Mouse (Mus musculus) CD8-positive naive resting alpha-beta T cell, adult 2 months (primary cell): Measurements from ENCODE around the gene Tpcn1.
A peak's percentile ranks its signal among the peaks of the same experiment; 100 is the strongest.

Experiments used
- DNase-seq, 2 experiments: peaks; one replicate each; pipeline ENCODE4 v3.0.0; 2022; ENCODE audit warnings: low read depth in 2 of 2, low spot score in 2 of 2

Gene Tpcn1

DNA sequence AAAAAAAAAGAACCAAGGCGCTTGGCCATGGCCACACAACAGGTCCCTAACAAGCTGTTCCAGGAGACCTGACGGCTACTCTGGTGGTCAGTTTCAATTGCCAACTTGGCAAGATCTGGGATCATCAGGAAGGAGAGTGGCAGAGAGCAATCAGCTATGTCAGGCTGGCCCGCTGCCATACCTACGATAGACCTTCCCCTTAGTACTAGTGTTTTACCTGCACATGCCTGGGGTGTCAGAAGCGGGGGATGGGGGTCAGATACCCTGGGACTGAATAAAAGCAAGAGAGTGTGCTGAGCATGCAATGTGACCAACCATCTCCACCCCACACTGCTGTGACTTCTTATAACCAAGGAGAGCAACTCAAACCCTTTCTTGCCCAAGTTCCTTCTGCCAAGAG is 22.4 kb upstream of the Tpcn1 start:
- DNase-seq: no peak

DNA sequence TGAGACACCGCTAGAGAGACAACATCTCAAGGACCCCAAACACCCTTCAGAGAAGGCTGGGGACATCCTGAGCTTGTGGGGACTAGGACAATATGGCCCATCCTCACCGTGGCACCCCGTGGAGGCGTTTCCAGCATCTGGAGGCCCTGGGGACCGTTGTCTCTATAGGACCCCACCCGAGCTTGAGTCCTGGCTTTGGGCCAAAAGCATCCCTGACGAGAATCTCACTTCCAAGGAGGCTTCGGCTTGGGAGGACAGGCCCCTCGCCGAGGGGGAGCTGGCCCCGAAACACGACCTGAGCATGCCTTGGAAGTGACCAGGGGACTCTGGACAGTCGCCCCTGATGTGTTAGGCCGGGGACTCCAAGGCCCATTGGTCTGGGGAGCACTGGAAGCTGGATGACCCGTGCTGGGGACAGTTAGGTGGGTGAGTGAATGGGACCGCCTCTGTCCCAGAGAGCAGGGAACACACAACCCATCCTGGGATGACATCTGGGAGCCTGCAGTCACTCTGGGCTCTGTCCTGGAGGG is 20.8 kb upstream of the Tpcn1 start:
- DNase-seq: no peak

DNA sequence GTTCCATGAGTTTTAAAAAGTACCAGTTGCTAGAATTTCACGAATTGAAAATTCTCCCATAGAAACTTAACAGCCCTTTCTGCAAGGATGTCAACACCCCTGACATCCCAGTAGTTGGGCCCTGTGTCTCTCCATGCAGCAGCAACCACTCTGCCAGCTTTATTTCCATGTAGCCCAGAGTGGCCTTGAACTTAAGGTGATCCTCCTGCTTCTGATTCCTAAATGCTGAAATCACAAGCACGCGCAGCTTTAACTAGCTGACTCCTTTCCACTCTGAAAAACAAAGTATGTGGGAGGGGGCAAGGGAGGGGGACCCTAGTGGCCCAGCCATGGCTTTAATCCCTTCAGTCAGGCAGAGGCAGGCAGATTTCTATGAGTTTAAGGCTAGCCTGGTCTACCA is 18.9 kb upstream of the Tpcn1 start:
- DNase-seq: no peak

DNA sequence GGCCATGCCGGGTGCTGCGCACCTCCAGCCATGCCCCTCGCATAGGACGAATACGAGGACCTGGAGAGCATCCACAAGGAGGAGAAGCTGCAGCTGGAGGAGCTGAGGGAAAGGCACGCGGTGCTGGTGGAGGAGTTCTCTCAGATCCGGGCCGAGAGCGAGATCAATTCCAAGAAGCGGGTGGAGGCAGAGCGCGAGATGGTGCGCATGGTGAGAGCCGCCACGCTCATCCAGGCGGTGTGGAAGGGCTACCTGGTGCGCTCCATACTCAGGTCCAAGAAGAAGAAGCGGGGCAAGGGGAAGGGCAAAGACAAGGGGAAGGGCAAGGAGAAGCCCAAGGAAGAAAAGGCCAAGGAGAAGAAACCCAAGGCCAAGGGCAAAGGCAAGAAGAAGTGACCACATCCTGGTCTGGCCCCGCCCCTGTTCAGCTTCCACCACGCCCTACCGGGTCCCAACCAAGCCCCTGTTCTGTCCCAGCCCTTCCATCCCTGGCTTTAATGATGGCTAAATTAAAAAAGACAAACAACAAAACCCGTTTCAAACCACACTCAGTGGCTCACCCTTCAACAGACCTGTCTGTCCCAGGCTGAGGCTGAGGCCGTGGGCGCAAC is 18.2 kb upstream of the Tpcn1 start:
- no peak for DNase-seq

DNA sequence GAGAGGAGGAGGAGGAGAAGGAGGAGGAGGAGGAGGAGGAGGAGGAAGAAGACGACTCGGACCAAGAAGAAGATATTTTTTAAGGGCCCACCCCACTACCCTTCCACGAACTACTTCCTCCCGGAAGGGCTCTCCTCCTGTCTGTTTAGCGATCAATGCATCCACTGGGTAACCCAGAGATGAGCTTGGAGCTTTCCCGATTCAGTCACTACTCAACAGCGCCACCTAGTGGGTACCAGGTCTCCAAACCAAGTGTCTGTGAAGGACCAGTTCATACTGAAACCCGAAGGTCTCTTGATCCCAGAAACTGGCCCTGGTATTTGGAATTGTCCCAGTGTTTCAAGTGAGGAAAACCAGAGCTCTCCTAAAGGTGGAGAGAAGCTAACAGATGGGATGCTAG is 17.2 kb upstream of the Tpcn1 start:
- peak; percentile 80 for DNase-seq

DNA sequence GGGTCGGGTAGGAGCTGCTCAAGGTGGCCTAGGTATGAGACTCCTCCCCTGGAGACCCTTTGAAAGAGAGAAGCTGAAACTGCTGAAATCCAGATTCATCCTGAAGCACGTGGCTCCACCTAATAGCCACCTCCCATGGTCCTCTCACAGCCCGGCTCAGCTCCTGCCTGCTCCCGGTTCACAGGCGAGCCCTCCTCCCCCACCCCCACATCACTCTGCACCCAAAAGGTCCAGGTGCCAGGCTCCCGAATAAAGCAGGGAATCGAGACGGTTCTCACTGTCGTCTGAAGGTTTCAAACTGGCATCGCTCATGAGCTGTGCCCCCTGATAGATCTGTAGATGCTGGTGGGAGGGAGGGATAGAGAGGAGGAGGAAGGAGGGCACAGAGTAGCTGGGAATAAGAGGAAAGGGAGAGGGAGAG is 16.8 kb upstream of the Tpcn1 start:
- DNase-seq: no peak

DNA sequence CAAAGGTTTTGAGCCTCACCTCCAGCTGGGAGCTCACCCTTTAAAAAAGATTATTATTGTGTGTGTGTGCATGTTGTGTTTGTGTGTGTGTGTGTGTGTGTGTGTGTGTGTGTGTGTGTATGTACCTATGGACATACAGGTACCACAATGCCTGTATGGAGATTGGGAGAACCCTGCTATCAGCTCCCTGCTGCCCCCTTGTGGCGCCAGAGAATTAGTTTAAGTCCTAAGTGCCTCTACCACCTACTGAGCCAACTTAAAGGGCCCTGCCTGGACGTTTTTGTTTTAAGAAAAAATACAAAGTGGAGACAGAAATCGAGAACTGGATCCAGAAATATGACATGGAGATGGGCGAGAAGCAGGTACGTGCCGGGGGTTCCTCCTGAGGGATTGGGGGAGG is 16.4 kb upstream of the Tpcn1 start:
- DNase-seq: peak; percentile 75 to 85

DNA sequence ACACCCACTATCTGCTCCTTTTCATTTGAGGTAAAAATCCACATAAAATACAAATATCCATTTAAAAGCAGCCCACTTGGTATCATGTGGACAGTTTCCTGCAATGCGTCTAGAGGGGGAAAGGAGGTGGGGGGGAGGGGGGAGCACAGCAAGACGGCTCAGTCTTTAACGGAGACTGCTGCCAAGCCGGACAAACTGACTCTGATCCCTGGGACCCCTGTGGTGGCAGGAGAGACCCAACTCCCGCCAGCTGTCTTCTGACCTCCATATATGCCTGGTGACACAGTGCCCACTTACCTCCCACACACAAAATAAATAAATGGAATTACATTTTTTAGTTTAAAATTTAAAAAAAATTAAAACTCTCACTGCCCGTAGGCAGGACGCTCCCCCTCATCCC is 15.0 kb upstream of the Tpcn1 start:
- no peak for DNase-seq

DNA sequence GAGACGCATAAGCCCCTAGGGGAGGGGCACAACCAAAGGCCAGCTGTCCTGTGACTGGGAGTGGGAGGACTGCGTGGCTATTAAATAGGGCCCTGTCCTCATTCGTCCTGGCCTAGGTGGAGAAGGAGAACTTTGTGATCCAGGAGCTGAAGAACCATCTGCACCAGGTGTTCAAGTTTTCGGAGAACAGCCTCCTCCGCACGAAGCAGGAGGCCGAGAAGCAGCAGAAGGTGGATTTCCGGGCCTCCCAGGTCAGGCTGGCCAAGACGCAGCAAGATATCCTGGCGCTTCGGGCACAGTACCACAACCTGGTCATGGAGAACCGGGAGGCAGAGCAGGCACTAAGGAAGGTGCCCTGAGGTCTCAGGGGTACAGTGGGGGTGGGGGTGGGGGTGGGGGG is 13.7 kb upstream of the Tpcn1 start:
- DNase-seq: no peak

DNA sequence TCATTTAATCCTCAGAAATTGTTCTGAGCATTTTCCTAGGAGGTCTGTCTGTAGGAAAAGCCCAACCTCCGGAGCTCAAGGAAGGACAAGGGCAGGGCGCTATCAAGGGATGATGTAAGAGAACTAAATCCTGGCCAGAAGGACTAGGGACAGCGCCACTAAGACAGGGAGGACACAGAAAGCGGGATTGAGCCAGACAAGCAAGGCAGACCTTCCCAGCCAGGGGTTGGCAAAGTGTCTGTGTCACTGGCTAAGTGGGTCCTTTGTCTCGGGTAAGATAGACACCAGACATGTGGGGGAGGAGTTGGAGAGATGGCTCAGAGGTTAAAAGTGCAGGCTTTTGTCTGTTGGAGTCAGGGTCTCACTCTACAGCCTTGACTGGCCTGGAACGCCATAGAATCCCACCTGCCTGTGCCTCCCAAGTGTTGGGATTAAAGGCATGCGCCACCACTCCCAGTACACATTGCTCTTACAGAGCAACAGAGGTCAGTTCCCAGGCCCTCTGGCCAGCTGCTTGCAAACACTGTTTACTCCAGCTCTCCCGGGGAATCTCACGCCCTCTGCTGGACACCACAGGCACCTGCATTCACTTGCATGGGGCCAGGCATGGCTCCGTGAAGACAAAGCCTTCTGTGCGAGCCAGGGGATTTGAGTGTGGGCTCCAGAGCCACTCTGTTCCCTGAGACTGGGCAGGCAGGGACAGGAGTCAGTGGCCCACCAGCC is 12.6 kb upstream of the Tpcn1 start:
- DNase-seq: no peak

DNA sequence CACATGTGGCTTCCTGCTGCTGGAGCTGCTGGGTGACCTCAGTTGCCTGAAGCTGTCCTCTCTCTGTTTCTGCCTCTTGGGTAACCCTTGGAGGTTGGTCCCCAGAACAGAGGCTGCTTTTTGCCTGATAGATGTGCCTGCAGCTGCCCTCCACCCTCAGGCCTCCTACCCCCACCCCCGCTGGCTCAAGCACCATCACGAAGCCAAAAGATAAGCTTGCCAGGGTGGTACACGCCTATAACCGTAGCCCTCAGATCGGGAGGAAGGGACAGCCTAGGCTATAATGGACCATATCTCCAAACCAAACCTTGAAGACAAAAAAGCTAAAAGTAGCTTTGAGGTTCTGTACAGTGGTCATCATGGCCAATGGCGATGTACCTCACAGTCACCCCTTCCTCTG is 11.2 kb upstream of the Tpcn1 start:
- no peak for DNase-seq

DNA sequence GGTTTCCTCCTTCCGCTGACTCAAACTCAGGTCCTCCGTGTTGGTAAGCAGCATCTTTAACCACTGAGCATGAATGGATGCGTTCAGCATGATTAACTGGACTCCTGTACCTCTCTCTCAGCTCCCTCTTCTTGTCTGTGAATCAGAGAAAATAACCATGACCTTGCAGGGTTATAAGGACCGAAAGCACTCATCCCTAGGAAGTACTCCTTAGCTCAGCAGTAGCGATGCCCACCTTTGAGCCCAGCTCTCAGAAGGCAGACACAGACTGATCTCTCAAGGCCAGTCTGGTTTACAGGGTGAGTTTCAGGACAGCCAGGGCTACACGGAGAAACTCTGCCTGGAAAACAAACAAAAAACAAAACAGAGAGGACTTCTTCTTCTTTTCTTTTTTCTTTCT is 6.0 kb upstream of the Tpcn1 start:
- no peak for DNase-seq

DNA sequence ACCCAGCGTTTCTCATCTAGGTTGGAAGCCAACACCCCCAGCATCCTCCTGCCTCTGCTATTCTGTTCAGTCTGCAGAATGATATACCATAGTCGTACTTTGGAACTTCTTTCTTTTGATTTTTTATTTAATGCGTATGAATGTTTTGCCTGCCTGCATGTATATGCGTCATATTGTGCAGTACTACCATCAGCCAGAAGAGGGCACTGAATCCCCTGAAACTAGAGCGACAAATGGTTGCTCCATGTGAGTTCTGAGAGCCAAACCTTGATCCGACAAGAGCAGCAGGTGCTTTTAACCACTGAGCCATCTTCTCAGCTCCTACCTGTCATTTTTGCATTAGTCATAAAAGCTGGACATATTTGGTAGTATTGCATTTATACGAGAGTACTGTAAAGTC is 3.7 kb upstream of the Tpcn1 start:
- DNase-seq: peak; percentile 32 to 51

DNA sequence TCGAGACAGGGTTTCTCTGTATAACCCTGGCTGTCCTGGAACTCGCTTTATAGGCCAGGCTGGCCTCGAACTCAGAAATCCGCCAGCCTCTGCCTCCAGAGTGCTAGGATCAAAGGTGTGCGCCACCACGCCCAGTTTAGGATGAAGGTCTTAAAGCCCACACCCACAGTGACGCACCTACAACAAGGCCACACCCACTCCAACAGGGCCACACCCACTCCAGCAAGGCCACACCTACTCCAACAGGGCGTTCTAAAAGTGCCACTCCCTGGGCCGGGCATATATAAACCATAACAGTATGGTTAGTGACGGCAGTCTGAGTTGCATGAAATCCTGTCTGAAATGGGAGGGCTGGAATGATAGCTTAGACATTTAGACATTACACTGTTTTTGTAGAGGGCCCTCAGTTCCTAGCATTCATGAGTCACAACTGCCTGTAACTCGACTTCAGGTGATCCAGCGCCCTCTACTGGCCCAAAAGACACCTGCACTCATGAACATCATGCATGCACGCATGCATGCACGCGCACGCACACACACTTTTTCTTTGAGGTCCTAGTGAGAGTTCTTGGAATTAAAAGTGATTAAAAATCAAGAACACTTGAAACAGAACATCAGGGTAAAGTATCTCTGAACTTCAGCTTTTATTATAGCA is 2.0 kb upstream of the Tpcn1 start:
- DNase-seq: peak; percentile 58 to 64

DNA sequence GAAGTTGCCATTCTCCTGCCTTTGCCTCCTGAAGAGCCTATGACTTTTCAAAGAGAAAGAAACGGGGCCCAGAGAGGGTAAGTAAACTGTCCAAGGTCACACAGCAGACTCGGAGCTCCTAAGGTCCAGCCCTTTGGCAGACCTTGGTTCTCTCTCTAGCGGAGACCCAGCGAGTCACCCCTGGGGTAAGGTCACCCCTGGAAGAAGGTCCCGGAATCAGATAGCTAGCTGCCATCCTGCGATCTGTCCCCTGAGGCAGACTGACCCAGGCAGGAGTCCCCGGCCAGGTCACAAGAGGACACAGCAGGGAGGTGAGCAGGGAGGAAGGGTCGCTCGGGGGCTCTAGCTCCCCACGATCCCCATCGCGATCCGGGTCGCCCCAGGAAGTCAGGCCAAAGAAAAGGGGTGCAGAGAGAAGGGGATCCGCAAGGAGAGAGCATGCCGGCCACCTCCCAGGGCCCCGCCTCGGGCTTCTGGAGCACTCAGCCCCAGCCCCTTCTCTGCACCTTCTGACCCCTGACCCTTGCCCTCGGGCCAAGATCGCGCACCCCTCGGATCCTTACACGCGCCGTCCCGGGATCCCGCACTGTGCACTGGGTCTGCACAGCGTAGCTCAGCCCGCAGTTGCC is 419 bp downstream of the Tpcn1 start:
- no peak for DNase-seq

DNA sequence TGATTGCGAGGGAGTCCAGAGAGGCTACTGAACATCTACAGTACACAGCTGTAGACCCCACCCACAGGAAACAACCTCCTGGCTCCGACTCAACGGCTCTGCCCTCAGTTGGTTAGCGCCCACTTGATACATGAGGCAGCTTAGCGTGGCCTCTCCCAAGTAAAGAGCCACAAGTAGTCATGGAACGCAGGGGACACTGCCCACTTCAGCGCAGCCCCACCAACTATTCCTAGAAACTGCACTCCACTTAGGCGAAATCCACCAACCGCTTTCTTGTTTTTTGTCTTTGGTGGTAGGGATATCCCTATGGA is 902 bp downstream of the Tpcn1 start:
- DNase-seq: peak in 1 of 2 experiments; percentile 32

DNA sequence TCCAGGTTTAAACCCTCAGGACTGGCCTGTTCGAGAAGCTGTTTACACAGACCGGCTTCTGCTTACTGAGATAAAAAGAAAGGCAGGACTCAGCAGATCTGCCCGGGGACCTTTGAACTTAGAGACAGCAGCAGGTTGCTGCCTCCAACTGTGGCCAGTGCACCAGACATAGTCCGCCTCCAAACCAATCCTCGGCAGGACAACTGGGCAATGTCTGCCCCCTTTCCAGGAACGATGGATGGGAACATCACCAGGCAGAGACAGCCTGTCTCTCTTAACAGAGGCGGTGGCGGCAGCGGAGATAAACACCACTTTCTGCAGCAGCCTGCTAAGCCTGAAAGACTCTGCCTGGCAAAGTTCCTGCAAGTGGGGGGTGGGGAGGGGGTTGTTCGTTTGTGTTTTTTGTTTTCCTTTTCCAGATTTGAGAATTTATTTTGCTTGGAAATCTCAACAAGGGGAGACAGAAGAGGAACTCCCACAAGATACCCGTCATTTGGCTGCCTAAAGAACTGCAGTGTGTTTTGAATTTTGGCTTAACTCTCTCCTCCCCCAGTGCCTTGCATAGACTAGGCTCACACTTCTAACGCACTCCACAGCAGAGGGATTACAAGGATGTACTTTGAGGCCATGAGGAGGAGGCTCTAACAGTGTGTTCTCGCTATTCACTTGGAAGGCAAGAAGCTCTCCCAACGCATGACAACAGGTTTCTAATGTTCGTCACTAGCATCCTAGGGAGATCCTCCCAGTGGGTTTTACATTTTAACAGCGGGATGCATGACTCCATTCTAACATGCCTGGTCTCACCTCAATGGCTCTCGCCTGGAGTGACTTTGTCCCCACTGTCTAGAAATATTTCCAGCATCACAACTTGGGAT is 1.5 kb downstream of the Tpcn1 start:
- no peak for DNase-seq

DNA sequence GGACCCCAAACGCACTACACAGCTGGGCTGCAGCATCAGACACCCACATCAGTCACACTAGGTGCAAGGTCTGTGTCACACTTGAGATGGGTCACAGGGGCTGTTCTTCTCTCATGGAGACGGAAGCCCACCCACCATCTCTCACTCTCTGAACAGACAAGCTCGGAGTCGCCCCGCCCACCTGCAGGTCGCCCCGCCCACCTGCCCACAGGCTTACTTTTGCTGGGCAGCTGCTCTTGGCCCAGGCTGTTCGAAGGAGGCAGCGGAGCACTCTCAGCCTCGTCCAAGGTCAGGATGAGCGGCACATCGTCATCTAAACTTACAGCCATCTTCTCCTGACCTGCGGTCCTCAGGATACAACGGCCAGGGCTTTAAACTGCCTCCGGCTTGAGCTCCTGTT is 3.5 kb downstream of the Tpcn1 start:
- DNase-seq: no peak

DNA sequence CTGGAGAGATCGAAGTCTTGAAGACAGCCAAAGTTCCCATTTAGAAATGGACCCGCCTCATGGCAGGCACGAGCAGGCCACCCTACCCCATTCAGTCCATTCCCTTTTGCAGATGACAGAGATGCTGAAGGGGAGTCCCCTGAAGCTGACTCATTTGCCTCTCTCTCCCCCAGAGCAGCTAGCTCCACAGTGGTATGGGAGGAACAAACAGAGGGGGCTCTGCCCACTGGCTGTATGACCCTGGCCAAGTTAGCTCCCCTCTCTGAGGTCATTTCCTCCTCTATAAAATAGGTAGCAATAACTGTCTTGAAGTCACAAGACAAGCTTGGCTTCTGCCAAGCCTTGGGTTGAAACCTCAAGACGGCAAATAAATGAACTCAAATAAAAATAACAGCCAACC is 5.0 kb downstream of the Tpcn1 start:
- DNase-seq: no peak

DNA sequence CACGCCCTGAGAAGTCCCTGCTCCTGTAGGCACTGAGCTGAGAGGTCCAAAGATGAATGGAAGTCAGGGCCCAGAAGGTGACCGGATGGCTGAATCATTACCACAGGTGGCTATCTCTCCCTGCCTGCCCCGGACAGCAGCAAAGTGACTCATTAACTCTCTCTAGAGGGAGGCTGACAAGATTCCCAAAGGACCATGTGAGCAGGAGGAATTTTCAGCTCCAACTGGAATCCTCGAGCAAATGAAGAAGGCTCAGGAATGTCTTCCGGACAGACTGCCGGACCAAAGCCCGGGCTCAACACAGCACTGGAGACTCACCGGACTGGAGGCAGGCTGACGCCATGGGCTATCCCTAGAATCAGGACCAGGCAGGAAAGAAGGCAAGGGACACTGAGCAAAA is 6.5 kb downstream of the Tpcn1 start:
- no peak for DNase-seq
